Mouse (Mus musculus): ENCODE data around the gene Wscd2.

DNA sequence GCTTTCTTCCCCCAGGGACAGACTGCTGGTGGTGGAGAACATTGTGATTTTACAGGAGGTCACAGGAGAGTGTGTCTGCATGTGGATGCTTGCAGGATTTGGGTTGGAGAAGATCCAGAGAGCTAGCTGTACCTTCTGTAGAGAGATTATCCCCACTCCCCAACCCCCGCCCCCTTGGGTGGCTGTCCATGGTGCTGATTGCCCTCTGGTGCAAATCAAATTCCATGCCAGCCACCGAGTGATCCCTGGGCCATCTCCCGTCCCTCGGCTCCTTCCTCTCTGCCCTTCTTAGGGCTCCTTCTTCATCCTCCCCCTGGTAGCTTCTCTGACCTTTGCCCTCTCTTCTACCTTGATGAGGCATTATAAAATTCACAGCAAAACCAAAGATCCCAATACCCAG lies 74.3 kb downstream of the Wscd2 start:
- TF ChIP-seq CTCF (IDR thresholded peaks at IDR 0.05; ENCODE audit: control insufficient read depth, insufficient read depth, insufficient replicate concordance, low read depth, low read length) = no peak
- TF ChIP-seq POLR2A (IDR thresholded peaks at IDR 0.05; ENCODE audit: control insufficient read depth, low read depth, low read length) = no peak

Measured in testis, adult 2 months (tissue).